Mouse (Mus musculus): Measurements from ENCODE around the gene Eppin. TPM values are rescaled to one million over a fixed set of nuclear protein-coding genes. Genes with fewer than 3 reads are reported as not detected.
"Not testable (repeated sequence)": the region's sequence is repeated elsewhere in the genome, so short reads cannot be mapped to it uniquely, and the experiment has no call there.

The Eppin gene
- polyA plus RNA-seq, 1 experiment from 2014 or later = not detected

DNA sequence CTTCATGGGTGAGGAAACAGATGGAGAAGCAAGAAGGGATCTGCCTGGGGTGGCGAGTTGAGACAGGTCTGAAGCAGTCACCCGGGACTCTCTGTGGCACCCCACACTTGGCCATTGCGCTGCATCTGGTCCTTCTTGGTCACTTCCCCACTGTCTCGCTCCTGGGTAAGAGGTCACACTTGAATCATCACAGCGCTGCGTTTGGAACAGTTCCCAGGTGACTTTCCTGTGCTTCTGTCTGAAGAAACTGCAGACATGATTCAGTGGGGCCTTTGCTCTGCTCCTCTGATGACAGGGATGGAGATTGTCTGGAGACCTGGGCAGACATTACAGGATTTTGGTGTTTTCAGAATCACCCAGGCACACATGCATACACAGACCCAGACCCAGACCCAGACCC is 15.4 kb upstream of the Eppin start:
- no peak overlapping the region for H3K4me3 ChIP-seq (ENCODE audit: low read depth, low read length)
- no peak overlapping the region for H3K4me2 ChIP-seq (ENCODE audit: low read depth, low read length)
- H3K9ac ChIP-seq (ENCODE audit: low read depth, low read length) = no peak overlapping the region
- H3K9me3 ChIP-seq (replicated peaks; ENCODE audit: control insufficient read depth, low read length) = no peaks in the 10 kb centered on the region
- no peak for ATAC-seq (ENCODE audit: low read depth)
- 61% methylated on average over 6 of the region's 6 CpGs for WGBS (ENCODE audit: insufficient replicate concordance)
- H3K27ac ChIP-seq (ENCODE audit: low read length) = no peak overlapping the region
- no peaks in the 10 kb centered on the region for H3K36me3 ChIP-seq (ENCODE audit: control insufficient read depth, insufficient read depth)
- H3K4me1 ChIP-seq (ENCODE audit: control insufficient read depth, low read depth, low read length) = no peaks in the 10 kb centered on the region
- H3K27me3 ChIP-seq (ENCODE audit: control insufficient read depth, insufficient read depth, low read depth, low read length) = no peaks in the 10 kb centered on the region

DNA sequence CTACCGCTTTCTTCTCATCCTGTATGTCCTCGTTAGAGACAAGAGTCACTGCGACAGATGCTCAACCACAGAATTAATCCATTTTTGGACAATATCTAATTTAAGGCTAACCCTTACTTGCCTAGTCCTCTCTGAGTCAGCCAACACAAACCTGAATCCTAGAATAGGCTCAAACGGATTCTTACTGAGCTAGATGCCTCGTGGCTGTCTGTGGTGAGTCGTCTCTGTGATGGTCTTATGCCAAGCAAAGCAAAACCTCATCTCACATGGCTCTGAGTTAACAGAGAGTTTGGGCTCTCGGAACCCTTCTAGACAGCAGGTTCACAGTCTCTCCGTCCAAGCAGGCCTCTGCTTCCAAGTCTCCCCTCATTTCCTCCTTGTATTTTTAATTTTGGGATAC is 11.0 kb upstream of the Eppin start:
- H3K4me3 ChIP-seq (ENCODE audit: low read depth, low read length) = no peak overlapping the region
- ATAC-seq (ENCODE audit: low read depth) = no peak
- H3K4me1 ChIP-seq (ENCODE audit: control insufficient read depth, low read depth, low read length) = no peaks in the 10 kb centered on the region
- H3K36me3 ChIP-seq (ENCODE audit: control insufficient read depth, insufficient read depth) = no peaks in the 10 kb centered on the region
- 71% methylated on average over 8 of the region's 8 CpGs for WGBS (ENCODE audit: insufficient replicate concordance)
- H3K9ac ChIP-seq (ENCODE audit: low read depth, low read length) = no peak overlapping the region
- H3K27ac ChIP-seq (ENCODE audit: low read length) = no peak overlapping the region
- H3K4me2 ChIP-seq (ENCODE audit: low read depth, low read length) = no peak overlapping the region
- H3K27me3 ChIP-seq (ENCODE audit: control insufficient read depth, insufficient read depth, low read depth, low read length) = no peaks in the 10 kb centered on the region
- H3K9me3 ChIP-seq (replicated peaks; ENCODE audit: control insufficient read depth, low read length) = no peaks in the 10 kb centered on the region

DNA sequence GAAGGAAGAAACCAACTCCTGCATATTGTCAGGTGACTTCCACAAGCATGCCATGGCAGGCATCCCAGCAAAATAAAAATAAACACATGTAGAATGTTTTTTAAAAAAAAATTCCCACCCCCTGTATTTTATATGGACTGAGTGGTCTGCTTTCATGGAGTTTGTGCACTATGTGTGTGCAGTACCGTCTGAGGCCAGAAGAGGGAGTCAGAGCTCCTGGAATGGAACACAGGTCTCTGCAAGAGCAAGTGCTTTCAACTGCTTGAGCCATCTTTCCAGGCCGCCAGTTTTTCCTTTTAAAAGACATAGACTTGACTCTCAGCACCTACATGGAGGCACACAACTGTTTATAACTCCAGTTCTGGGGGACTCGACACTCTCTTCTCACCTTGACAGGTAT is 10.1 kb upstream of the Eppin start:
- ATAC-seq (ENCODE audit: low read depth) = no peak
- Histone ChIP-seq H3K27me3 (ENCODE audit: control insufficient read depth, insufficient read depth, low read depth, low read length) (no peaks in the 10 kb centered on the region), H3K4me3 (ENCODE audit: low read depth, low read length) (no peak overlapping the region), H3K27ac (ENCODE audit: low read length) (no peak overlapping the region), H3K9me3 (replicated peaks; ENCODE audit: control insufficient read depth, low read length) (no peaks in the 10 kb centered on the region), H3K36me3 (ENCODE audit: control insufficient read depth, insufficient read depth) (no peaks in the 10 kb centered on the region), H3K4me1 (ENCODE audit: control insufficient read depth, low read depth, low read length) (no peaks in the 10 kb centered on the region), H3K9ac (ENCODE audit: low read depth, low read length) (no peak overlapping the region), H3K4me2 (ENCODE audit: low read depth, low read length) (no peak overlapping the region)
- WGBS (ENCODE audit: insufficient replicate concordance) = 70% methylated on average over 3 of the region's 3 CpGs

DNA sequence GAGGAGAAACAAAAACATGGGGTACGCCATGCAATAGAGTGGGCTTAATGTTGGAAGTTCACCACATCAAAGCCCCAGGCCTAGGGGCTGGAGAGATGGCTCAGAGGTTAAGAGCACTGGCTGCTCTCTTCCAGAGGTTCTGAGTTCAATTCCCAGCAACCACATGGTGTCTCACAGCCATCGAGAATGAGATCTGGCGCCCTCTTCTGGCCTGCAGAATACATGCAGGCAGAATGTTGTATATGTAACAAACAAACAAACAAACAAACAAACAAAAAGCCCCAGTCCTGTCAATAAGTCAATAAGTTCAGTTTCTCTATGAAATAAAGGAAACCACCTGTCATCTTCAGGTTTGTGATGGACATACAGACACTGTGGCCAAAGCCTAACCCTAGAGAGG is 6.8 kb upstream of the Eppin start:
- ATAC-seq (ENCODE audit: low read depth) = no peak
- H3K9me3 ChIP-seq (replicated peaks; ENCODE audit: control insufficient read depth, low read length) = no peaks in the 10 kb centered on the region
- no peak overlapping the region for H3K27ac ChIP-seq (ENCODE audit: low read length)
- H3K4me2 ChIP-seq (ENCODE audit: low read depth, low read length) = no peak overlapping the region
- 58% methylated on average over 3 of the region's 3 CpGs for WGBS (ENCODE audit: insufficient replicate concordance)
- H3K36me3 ChIP-seq (ENCODE audit: control insufficient read depth, insufficient read depth) = no peaks in the 10 kb centered on the region
- no peak overlapping the region for H3K9ac ChIP-seq (ENCODE audit: low read depth, low read length)
- H3K4me3 ChIP-seq (ENCODE audit: low read depth, low read length) = no peak overlapping the region
- no peaks in the 10 kb centered on the region for H3K27me3 ChIP-seq (ENCODE audit: control insufficient read depth, insufficient read depth, low read depth, low read length)
- H3K4me1 ChIP-seq (ENCODE audit: control insufficient read depth, low read depth, low read length) = no peaks in the 10 kb centered on the region

DNA sequence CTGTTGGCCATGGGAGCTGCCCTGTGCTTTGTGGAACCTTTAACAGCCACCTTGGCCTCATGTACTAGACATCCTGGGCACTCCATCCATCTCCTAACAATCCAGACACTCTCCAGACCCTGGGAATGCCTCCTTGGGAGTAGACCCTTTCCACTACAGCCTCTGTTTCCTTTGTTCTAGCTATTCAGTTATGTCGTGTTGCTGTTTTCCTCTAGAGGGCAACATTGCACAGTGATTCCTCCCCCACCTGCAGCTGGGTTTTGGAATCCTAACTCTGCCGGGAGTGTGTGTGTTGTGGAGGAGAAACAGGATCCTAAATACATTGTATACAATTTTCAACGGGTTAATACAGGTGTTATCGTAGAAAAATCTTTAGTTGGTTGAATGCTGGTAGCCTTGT is 1.4 kb downstream of the Eppin start:
- no peak overlapping the region for H3K9ac ChIP-seq (ENCODE audit: low read depth, low read length)
- no peak overlapping the region for H3K4me3 ChIP-seq (ENCODE audit: low read depth, low read length)
- H3K27me3 ChIP-seq (ENCODE audit: control insufficient read depth, insufficient read depth, low read depth, low read length) = no peaks in the 10 kb centered on the region
- no peak for ATAC-seq (ENCODE audit: low read depth)
- H3K36me3 ChIP-seq (ENCODE audit: control insufficient read depth, insufficient read depth) = no peaks in the 10 kb centered on the region
- H3K27ac ChIP-seq (ENCODE audit: low read length) = no peak overlapping the region
- no peaks in the 10 kb centered on the region for H3K4me1 ChIP-seq (ENCODE audit: control insufficient read depth, low read depth, low read length)
- no peak overlapping the region for H3K4me2 ChIP-seq (ENCODE audit: low read depth, low read length)
- H3K9me3 ChIP-seq (replicated peaks; ENCODE audit: control insufficient read depth, low read length) = no peaks in the 10 kb centered on the region
- 8% methylated on average over 4 of the region's 4 CpGs for WGBS (ENCODE audit: insufficient replicate concordance)

DNA sequence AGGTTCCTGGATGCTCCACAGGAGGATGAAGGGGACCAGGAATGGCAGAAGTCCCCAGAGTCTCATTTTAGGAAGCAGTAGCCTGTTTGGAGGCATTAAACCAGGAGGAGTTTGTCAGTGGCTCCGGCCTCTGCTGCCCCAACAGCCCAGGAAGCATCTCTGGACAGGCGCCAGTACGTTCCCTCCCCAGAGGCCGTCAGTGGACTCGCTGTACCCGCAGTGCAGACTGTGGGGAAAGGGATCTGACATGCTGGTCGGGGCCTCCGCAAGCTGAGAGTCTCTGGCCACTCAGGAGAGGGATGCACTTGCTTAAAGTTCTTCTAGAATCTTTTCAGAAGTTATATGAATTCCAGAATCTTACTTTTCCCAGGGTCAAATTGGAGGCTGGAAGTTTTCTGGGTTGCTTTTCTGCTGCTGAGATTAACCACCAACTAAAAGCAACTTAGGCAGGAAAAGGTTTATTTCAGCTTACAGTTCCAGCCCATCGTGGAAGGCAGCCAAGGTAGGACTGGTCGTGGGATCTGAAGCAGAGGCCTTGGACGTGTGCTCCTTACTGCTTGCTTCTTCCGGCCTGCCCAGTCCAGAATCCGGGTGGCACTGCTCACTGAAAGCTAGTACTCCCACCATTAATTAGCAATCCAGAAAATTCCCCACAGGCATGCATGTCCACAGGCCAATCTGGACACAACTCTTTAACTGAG is 8.2 kb downstream of the Eppin start, which contains the start of gene Wfdc6a:
TSS of gene Wfdc6a (minus strand) at position 423 of the 701 bp plus-strand sequence.
- H3K36me3 ChIP-seq (ENCODE audit: control insufficient read depth, insufficient read depth); H3K9me3 ChIP-seq (replicated peaks; ENCODE audit: control insufficient read depth, low read length); H3K4me1 ChIP-seq (ENCODE audit: control insufficient read depth, low read depth, low read length); H3K9ac ChIP-seq (ENCODE audit: low read depth, low read length); H3K27ac ChIP-seq (ENCODE audit: low read length); ATAC-seq (ENCODE audit: low read depth); H3K4me2 ChIP-seq (ENCODE audit: low read depth, low read length); H3K4me3 ChIP-seq (ENCODE audit: low read depth, low read length); H3K27me3 ChIP-seq (ENCODE audit: control insufficient read depth, insufficient read depth, low read depth, low read length): not testable (repeated sequence)
- 47% methylated on average over 13 of the region's 13 CpGs for WGBS (ENCODE audit: insufficient replicate concordance)

DNA sequence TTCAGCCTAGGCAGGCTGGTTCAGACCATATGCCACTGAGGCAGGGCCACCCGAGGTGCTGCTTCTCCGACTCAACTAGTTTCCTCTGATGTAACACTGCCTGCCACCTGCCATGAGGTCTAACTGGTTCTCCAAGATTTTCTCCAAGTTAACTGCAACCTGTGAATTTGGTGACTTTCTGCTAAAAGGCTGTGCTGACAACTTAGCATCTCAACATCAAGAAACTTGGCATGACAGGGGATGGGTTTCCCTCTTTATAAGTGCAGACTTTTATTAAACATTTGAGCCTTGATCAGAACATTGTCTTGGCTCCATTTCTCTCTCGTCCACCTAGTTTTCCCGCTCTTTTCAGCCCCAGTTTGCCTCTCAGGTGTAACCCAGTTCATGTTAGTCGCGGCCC is 20.0 kb downstream of the Eppin start, which contains the start of gene Spint3:
TSS of gene Spint3 (minus strand) at position 101 of the 400 bp plus-strand sequence.
- H3K27ac ChIP-seq (ENCODE audit: low read length); ATAC-seq (ENCODE audit: low read depth); H3K4me2 ChIP-seq (ENCODE audit: low read depth, low read length); H3K9me3 ChIP-seq (replicated peaks; ENCODE audit: control insufficient read depth, low read length); H3K36me3 ChIP-seq (ENCODE audit: control insufficient read depth, insufficient read depth); H3K9ac ChIP-seq (ENCODE audit: low read depth, low read length); H3K4me1 ChIP-seq (ENCODE audit: control insufficient read depth, low read depth, low read length); H3K4me3 ChIP-seq (ENCODE audit: low read depth, low read length); H3K27me3 ChIP-seq (ENCODE audit: control insufficient read depth, insufficient read depth, low read depth, low read length): not testable (repeated sequence)
- WGBS (ENCODE audit: insufficient replicate concordance) = 64% methylated on average over 6 of the region's 6 CpGs

DNA sequence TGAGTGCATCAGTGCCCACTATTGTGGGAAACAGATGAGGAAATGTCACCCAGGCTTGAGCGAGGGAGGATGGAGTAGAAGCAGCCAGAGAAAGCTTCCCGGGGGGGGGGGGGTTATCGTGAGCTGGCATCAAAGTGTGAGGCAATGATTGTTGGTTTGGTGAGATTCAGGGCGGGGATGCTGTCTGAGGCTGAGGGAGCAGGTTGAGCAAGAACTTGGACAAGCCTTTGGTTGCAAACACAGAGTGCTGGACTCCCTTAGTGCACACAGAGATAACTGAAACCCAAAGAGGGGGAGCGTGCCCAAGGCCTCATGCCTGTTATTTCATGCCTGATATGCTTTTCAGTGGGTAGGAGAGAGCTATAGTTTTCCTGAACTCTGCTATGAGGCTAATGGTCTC is 25.9 kb downstream of the Eppin start:
- Histone ChIP-seq H3K9ac (ENCODE audit: low read depth, low read length) (no peak overlapping the region), H3K27ac (ENCODE audit: low read length) (no peak overlapping the region), H3K36me3 (ENCODE audit: control insufficient read depth, insufficient read depth) (no peaks in the 10 kb centered on the region), H3K4me2 (ENCODE audit: low read depth, low read length) (no peak overlapping the region), H3K4me3 (ENCODE audit: low read depth, low read length) (no peak overlapping the region), H3K27me3 (ENCODE audit: control insufficient read depth, insufficient read depth, low read depth, low read length) (peaks cover 24% of the 10 kb centered on the region), H3K4me1 (ENCODE audit: control insufficient read depth, low read depth, low read length) (no peaks in the 10 kb centered on the region; the same call in 1 of the 2 replicates), H3K9me3 (replicated peaks; ENCODE audit: control insufficient read depth, low read length) (no peaks in the 10 kb centered on the region)
- 48% methylated on average over 5 of the region's 5 CpGs for WGBS (ENCODE audit: insufficient replicate concordance)
- no peak for ATAC-seq (ENCODE audit: low read depth)

DNA sequence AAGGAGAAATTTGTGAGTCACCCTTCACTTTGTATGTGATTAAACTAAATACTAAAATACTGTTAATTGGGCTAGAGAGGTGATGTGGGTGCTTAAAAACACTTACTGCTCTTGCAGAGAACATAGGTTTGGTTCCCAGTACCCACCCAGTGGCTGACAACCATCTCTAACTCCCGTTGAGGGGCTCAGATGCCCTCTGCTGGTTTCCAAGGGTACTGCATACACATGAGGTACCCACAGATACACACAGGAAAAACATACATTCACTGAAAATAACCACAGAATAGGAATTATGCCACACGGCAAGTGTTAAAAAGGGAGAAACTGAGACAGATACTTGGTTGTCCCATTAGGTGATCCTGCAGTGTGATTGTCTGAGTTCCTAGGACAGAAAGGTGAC is 26.4 kb downstream of the Eppin start:
- Histone ChIP-seq H3K9ac (ENCODE audit: low read depth, low read length) (no peak overlapping the region), H3K27me3 (ENCODE audit: control insufficient read depth, insufficient read depth, low read depth, low read length) (peaks cover 29% of the 10 kb centered on the region), H3K4me1 (ENCODE audit: control insufficient read depth, low read depth, low read length) (no peaks in the 10 kb centered on the region; the same call in 1 of the 2 replicates), H3K4me2 (ENCODE audit: low read depth, low read length) (no peak overlapping the region), H3K27ac (ENCODE audit: low read length) (no peak overlapping the region), H3K9me3 (replicated peaks; ENCODE audit: control insufficient read depth, low read length) (no peaks in the 10 kb centered on the region), H3K4me3 (ENCODE audit: low read depth, low read length) (no peak overlapping the region), H3K36me3 (ENCODE audit: control insufficient read depth, insufficient read depth) (no peaks in the 10 kb centered on the region)
- no peak for ATAC-seq (ENCODE audit: low read depth)
- 50% methylated on average over 2 of the region's 2 CpGs for WGBS (ENCODE audit: insufficient replicate concordance)
